Mouse (Mus musculus): ENCODE measurements around the gene Plcb4. TPM values are rescaled to one million over a fixed set of nuclear protein-coding genes. Genes with fewer than 3 reads are reported as not detected.

Plcb4 gene
- total and polyA plus RNA-seq, 2 experiments from 2014 or later, result 31.4 to 66.6 TPM

DNA sequence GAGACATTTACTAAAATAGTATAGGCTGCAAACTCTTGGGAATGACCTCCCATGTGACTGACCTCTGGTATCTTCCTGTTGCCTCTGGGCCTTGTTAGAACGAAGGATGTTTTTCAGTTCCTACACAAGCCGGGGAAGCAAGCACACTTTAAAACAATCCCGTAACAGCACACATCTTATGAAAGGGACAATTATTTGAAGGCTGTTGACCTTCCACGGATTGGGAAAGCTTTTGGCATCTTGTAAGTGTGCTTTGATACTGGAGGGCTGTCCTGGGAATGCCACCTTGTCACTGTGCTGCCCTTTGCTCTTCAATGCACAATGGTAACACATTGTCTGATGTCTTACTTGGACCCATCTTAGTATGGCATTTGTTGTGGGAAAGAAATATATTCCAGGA, 208.0 kb downstream of the Plcb4 start:
- no peak for TF ChIP-seq CTCF (IDR thresholded peaks at IDR 0.05)
- Histone ChIP-seq H3K9ac (replicated peaks; ENCODE audit: low read length, poor library complexity, severe bottlenecking) (no peak overlapping the region), H3K27me3 (ENCODE audit: insufficient read depth, low read length) (no peaks in the 10 kb centered on the region), H3K4me1 (ENCODE audit: insufficient read depth, low read length) (no peaks in the 10 kb centered on the region), H3K4me2 (ENCODE audit: low read depth, low read length, poor library complexity, severe bottlenecking) (no peak overlapping the region), H3K27ac (ENCODE audit: low read depth, low read length) (no peak overlapping the region), H3K4me3 (ENCODE audit: low read depth, low read length) (no peak overlapping the region), H3K9me3 (ENCODE audit: low read length) (no peaks in the 10 kb centered on the region), H3K36me3 (ENCODE audit: insufficient read depth, low read length) (no peaks in the 10 kb centered on the region)
- ATAC-seq (ENCODE audit: low FRiP score), result no peak
- WGBS, result 68% methylated on average over 4 of the region's 4 CpGs
- DNase-seq (ENCODE audit: low spot score), result no peak

DNA sequence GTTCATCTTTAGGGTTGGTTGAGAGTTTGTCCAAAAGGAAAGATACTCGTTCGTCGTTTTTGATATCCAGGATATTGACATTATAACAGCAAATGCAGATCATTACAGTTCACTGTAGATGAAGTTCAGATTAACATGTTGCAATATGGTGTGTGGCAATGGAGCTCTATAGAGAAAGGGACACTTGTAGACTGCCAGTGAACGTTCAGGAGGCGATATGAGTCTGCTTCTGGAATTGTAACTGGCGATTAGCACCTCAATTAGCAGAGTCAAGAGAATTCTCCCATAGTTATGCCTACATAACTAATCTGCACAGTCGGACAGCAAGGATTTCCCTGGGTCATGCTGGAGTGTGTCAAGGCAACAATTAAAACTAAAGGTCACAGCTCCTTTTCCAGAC, 210.8 kb downstream of the Plcb4 start:
- TF ChIP-seq CTCF (IDR thresholded peaks at IDR 0.05), result no peak
- Histone ChIP-seq H3K4me1 (ENCODE audit: insufficient read depth, low read length) (no peaks in the 10 kb centered on the region), H3K4me3 (ENCODE audit: low read depth, low read length) (no peak overlapping the region), H3K9me3 (ENCODE audit: low read length) (no peaks in the 10 kb centered on the region), H3K27me3 (ENCODE audit: insufficient read depth, low read length) (no peaks in the 10 kb centered on the region), H3K4me2 (ENCODE audit: low read depth, low read length, poor library complexity, severe bottlenecking) (no peak overlapping the region), H3K27ac (ENCODE audit: low read depth, low read length) (no peak overlapping the region), H3K36me3 (ENCODE audit: insufficient read depth, low read length) (no peaks in the 10 kb centered on the region), H3K9ac (replicated peaks; ENCODE audit: low read length, poor library complexity, severe bottlenecking) (no peak overlapping the region)
- DNase-seq (ENCODE audit: low spot score) (no peak), ATAC-seq (ENCODE audit: low FRiP score) (no peak)
- WGBS, result 88% methylated on average over 7 of the region's 7 CpGs

- no peaks in the 10 kb centered on the region for H3K4me1 ChIP-seq (ENCODE audit: insufficient read depth, low read length)
- DNase-seq (ENCODE audit: low spot score) (no peak), ATAC-seq (ENCODE audit: low FRiP score) (no peak)
- no peaks in the 10 kb centered on the region for H3K36me3 ChIP-seq (ENCODE audit: insufficient read depth, low read length)
- no peak overlapping the region for H3K9ac ChIP-seq (replicated peaks; ENCODE audit: low read length, poor library complexity, severe bottlenecking)
- H3K27me3 ChIP-seq (ENCODE audit: insufficient read depth, low read length), result no peaks in the 10 kb centered on the region
- WGBS, result 82% methylated on average over 9 of the region's 9 CpGs
- no peak overlapping the region for H3K27ac ChIP-seq (ENCODE audit: low read depth, low read length)
- H3K4me2 ChIP-seq (ENCODE audit: low read depth, low read length, poor library complexity, severe bottlenecking), result no peak overlapping the region
- H3K9me3 ChIP-seq (ENCODE audit: low read length), result no peaks in the 10 kb centered on the region
- no peak for TF ChIP-seq CTCF (IDR thresholded peaks at IDR 0.05)
- H3K4me3 ChIP-seq (ENCODE audit: low read depth, low read length), result no peak overlapping the region
These were observed 214.3 kb downstream of the Plcb4 start for GRCm38 (mm10) chr2:135873146-135873545.

DNA sequence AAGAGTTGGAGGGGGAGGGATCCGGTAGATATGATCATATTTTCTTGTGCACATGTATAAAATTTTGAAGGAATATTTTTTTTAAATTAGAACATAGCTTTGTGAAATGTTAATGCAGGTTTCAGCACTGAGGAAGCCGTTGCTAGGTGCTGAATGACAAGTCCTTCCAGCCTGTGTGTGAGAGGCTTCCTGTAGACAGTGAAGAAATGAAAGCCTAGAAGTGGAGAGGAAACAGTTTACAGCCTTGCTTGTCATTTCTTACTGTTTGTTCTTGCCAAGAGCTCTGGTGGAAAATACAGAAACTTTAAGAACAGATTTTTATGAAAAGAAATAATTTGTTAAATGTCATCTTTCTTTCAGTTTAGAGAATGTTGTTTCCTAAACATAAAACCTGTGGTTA, 214.9 kb downstream of the Plcb4 start:
- ATAC-seq (ENCODE audit: low FRiP score), result no peak
- no peaks in the 10 kb centered on the region for H3K4me1 ChIP-seq (ENCODE audit: insufficient read depth, low read length)
- no peaks in the 10 kb centered on the region for H3K36me3 ChIP-seq (ENCODE audit: insufficient read depth, low read length)
- no peak overlapping the region for H3K27ac ChIP-seq (ENCODE audit: low read depth, low read length)
- H3K27me3 ChIP-seq (ENCODE audit: insufficient read depth, low read length), result no peaks in the 10 kb centered on the region
- H3K4me2 ChIP-seq (ENCODE audit: low read depth, low read length, poor library complexity, severe bottlenecking), result no peak overlapping the region
- TF ChIP-seq CTCF (IDR thresholded peaks at IDR 0.05), result no peak
- DNase-seq (ENCODE audit: low spot score), result no peak
- 57% methylated on average over 2 of the region's 2 CpGs for WGBS
- no peak overlapping the region for H3K4me3 ChIP-seq (ENCODE audit: low read depth, low read length)
- no peak overlapping the region for H3K9ac ChIP-seq (replicated peaks; ENCODE audit: low read length, poor library complexity, severe bottlenecking)
- H3K9me3 ChIP-seq (ENCODE audit: low read length), result no peaks in the 10 kb centered on the region

GRCm38 (mm10) chr2:135875549-135875948, 216.7 kb downstream of the Plcb4 start:
- TF ChIP-seq CTCF (IDR thresholded peaks at IDR 0.05), result no peak

DNA sequence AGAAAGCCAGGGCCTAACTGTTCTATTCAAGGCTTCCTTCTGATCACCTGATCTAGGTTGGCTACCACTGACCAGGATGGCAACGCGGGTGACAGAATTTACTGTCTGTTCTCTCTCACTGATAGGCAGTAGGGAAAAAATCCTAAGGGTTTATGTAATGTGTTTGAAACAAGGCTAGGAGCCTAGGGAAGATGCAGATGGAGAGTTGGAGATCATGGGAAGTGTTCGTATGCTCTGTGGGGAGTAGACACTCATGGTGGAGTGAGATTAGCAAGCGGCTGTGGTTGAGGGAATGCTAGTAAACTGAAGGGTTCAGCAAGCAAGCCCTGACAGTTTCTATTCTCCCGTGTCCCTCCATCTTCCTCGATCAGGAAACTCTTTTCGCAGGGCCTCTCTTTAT, 220.5 kb downstream of the Plcb4 start:
- Histone ChIP-seq H3K27ac (ENCODE audit: low read depth, low read length) (no peak overlapping the region), H3K9ac (replicated peaks; ENCODE audit: low read length, poor library complexity, severe bottlenecking) (no peak overlapping the region), H3K9me3 (ENCODE audit: low read length) (no peaks in the 10 kb centered on the region), H3K4me3 (ENCODE audit: low read depth, low read length) (no peak overlapping the region), H3K4me2 (ENCODE audit: low read depth, low read length, poor library complexity, severe bottlenecking) (no peak overlapping the region), H3K36me3 (ENCODE audit: insufficient read depth, low read length) (no peaks in the 10 kb centered on the region), H3K27me3 (ENCODE audit: insufficient read depth, low read length) (no peaks in the 10 kb centered on the region), H3K4me1 (ENCODE audit: insufficient read depth, low read length) (no peaks in the 10 kb centered on the region)
- no peak for TF ChIP-seq CTCF (IDR thresholded peaks at IDR 0.05)
- no peak for ATAC-seq (ENCODE audit: low FRiP score)
- WGBS, result 94% methylated on average over 7 of the region's 7 CpGs
- no peak for DNase-seq (ENCODE audit: low spot score)

More at GRCm38 (mm10) chr2:135875549-135875948, 216.7 kb downstream of the Plcb4 start:
- no peak overlapping the region for H3K4me2 ChIP-seq (ENCODE audit: low read depth, low read length, poor library complexity, severe bottlenecking)
- H3K4me1 ChIP-seq (ENCODE audit: insufficient read depth, low read length), result no peaks in the 10 kb centered on the region
- ATAC-seq (ENCODE audit: low FRiP score), result no peak
- no peaks in the 10 kb centered on the region for H3K36me3 ChIP-seq (ENCODE audit: insufficient read depth, low read length)
- H3K27ac ChIP-seq (ENCODE audit: low read depth, low read length), result no peak overlapping the region
- no peak overlapping the region for H3K4me3 ChIP-seq (ENCODE audit: low read depth, low read length)
- no peak overlapping the region for H3K9ac ChIP-seq (replicated peaks; ENCODE audit: low read length, poor library complexity, severe bottlenecking)
- WGBS, result 82% methylated on average over 6 of the region's 6 CpGs
- no peak for DNase-seq (ENCODE audit: low spot score)
- H3K27me3 ChIP-seq (ENCODE audit: insufficient read depth, low read length), result no peaks in the 10 kb centered on the region
- H3K9me3 ChIP-seq (ENCODE audit: low read length), result no peaks in the 10 kb centered on the region
